Mouse (Mus musculus): Measurements from ENCODE around the gene Zfp541.

- TF ChIP-seq CTCF (IDR thresholded peaks at IDR 0.05 in 2 of 3, conservative IDR thresholded peaks at IDR 0.05 in 1 of 3; ENCODE audit: control insufficient read depth in 1 of 3, insufficient read depth in 1 of 3, low read depth in 2 of 3, low read length in 3 of 3, poor library complexity in 1 of 3, severe bottlenecking in 1 of 3): no peak
- no peak for TF ChIP-seq KAT2A (conservative IDR thresholded peaks at IDR 0.05; ENCODE audit: low read depth, low read length)
- no peak for TF ChIP-seq TAL1 (IDR thresholded peaks at IDR 0.05; ENCODE audit: low read length)
- TF ChIP-seq JUND (IDR thresholded peaks at IDR 0.05; ENCODE audit: low read depth, low read length): no peak
- TF ChIP-seq CHD2 (IDR thresholded peaks at IDR 0.05; ENCODE audit: low read length): no peak
- TF ChIP-seq ZKSCAN1 (IDR thresholded peaks at IDR 0.05; ENCODE audit: low read depth, low read length): no peak
- no peak for TF ChIP-seq POLR2A (IDR thresholded peaks at IDR 0.05; ENCODE audit: control insufficient read depth in 1 of 2, insufficient read depth in 1 of 2, low read depth in 1 of 2, low read length in 2 of 2, poor library complexity in 1 of 2)
Measured at GRCm38 (mm10) chr7:16132161-16132581, 70.6 kb downstream of the Zfp541 start.
